Mouse (Mus musculus) heart, embryonic 14.5 days (tissue): ENCODE results near the gene Grm3. TPM values are rescaled to one million over a fixed set of nuclear protein-coding genes. Genes with fewer than 3 reads are reported as not detected.

Experiments
- ATAC-seq: fragments of 200-750 bp; cut with Nextera tagmentation; 2 replicates; pipeline ENCODE4 v1.8.0; 2017; ENCODE audit warnings: low read depth, moderate TSS enrichment; ENCODE audit not compliant: insufficient number of reproducible peaks, insufficient read depth, low FRiP score
- H3K27ac ChIP-seq, 2 experiments: fragments of 200-500 bp in 1 of 2; fragments of 300-500 bp in 1 of 2; sonication (generic) in 1 of 2; replicated peaks in 1 of 2; 2 replicates each; pipeline ENCODE4 v1.5.1; 2012 to 2014; ENCODE audit warnings: low read depth in 2 of 2, low read length in 2 of 2, control low read depth in 1 of 2, mild to moderate bottlenecking in 1 of 2, mixed read lengths in 1 of 2; ENCODE audit not compliant: control insufficient read depth in 1 of 2, insufficient read depth in 1 of 2
- H3K27me3 ChIP-seq: fragments of 300-500 bp; sonication (generic); 2 replicates; pipeline ENCODE4 v1.6.1; 2014; ENCODE audit warnings: mild to moderate bottlenecking, low read length, control low read depth; ENCODE audit not compliant: control insufficient read depth, insufficient read depth
- H3K36me3 ChIP-seq: fragments of 300-500 bp; sonication (generic); 2 replicates; pipeline ENCODE4 v1.6.1; 2014; ENCODE audit warnings: mild to moderate bottlenecking, control low read depth, low read length, mixed read lengths; ENCODE audit not compliant: control insufficient read depth, insufficient read depth
- H3K4me1 ChIP-seq, 2 experiments: fragments of 200-500 bp in 1 of 2; fragments of 300-500 bp in 1 of 2; sonication (generic) in 1 of 2; 2 replicates each; pipeline ENCODE4 v1.6.1; 2012 to 2014; ENCODE audit warnings: low read length in 2 of 2, control low read depth in 1 of 2, mixed read lengths in 1 of 2; ENCODE audit not compliant: control insufficient read depth in 2 of 2, insufficient read depth in 2 of 2
- H3K4me2 ChIP-seq: fragments of 300-500 bp; sonication (generic); 2 replicates; pipeline ENCODE4 v1.6.1; 2014; ENCODE audit warnings: mild to moderate bottlenecking, low read length
- H3K4me3 ChIP-seq, 2 experiments: fragments of 200-500 bp in 1 of 2; fragments of 300-500 bp in 1 of 2; sonication (generic) in 1 of 2; 2 replicates each; pipeline ENCODE4 v1.5.1; 2012 to 2014; ENCODE audit warnings: low read length in 2 of 2, mild to moderate bottlenecking in 2 of 2, control low read depth in 1 of 2, low read depth in 1 of 2, moderate library complexity in 1 of 2; ENCODE audit not compliant: control insufficient read depth in 1 of 2, insufficient read depth in 1 of 2
- H3K9ac ChIP-seq: fragments of 300-500 bp; sonication (generic); 2 replicates; pipeline ENCODE4 v1.6.1; 2014; ENCODE audit warnings: mild to moderate bottlenecking, low read length
- H3K9me3 ChIP-seq: fragments of 300-500 bp; sonication (generic); 2 replicates; pipeline ENCODE4 v1.6.1; 2016; ENCODE audit warnings: low read length, control low read depth; ENCODE audit not compliant: control insufficient read depth
- WGBS: fragments of 180-500 bp; shearing (Covaris S2); extraction: QIAGEN DNeasy Blood & Tissue Kit; methylation state at CpG from one replicate; pipeline ENCODE4 v1.1.7; 2014; 5-methylcytosine and 5-hydroxymethylcytosine counted together
- polyA plus RNA-seq: library from polyadenylated mRNA; unstranded; fragments of >200 nt; fragmentation: Nextera tagmentation; extraction: Ambion mirVana; gene quantifications from 2 replicates; pipeline ENCODE4 v1.2.1, GENCODE M21; 2014

Gene Grm3
- polyA plus RNA-seq, 1 experiment from 2014 or later = 0.39 TPM

- H3K4me2 ChIP-seq = no peak overlapping the region
These were observed 102.5 kb downstream of the Grm3 start for GRCm38 (mm10) chr5:9622264-9623094.

GRCm38 (mm10) chr5:9621417-9622067, 103.4 kb downstream of the Grm3 start:
- H3K4me1 ChIP-seq = no peaks in the 10 kb centered on the region
- H3K36me3 ChIP-seq = no peaks in the 10 kb centered on the region
- H3K27me3 ChIP-seq = no peaks in the 10 kb centered on the region
- 92% methylated on average over 3 of the region's 3 CpGs for WGBS
- no peak overlapping the region for H3K4me2 ChIP-seq
- no peak overlapping the region for H3K4me3 ChIP-seq
- no peak overlapping the region for H3K9ac ChIP-seq
- no peaks in the 10 kb centered on the region for H3K9me3 ChIP-seq
- H3K27ac ChIP-seq = no peak overlapping the region
- no peak for ATAC-seq

More at GRCm38 (mm10) chr5:9622264-9623094, 102.5 kb downstream of the Grm3 start:
- Histone ChIP-seq H3K9ac (no peak overlapping the region), H3K27ac (no peak overlapping the region), H3K36me3 (no peaks in the 10 kb centered on the region), H3K9me3 (no peaks in the 10 kb centered on the region), H3K4me3 (no peak overlapping the region), H3K27me3 (no peaks in the 10 kb centered on the region), H3K4me1 (no peaks in the 10 kb centered on the region; a peak in 1 of 4 replicates)
- 64% methylated on average over 4 of the region's 4 CpGs for WGBS
- ATAC-seq = no peak

GRCm38 (mm10) chr5:9579021-9579420, 145.9 kb downstream of the Grm3 start:
- H3K27me3 ChIP-seq = no peaks in the 10 kb centered on the region
- no peak overlapping the region for H3K4me3 ChIP-seq
- no peaks in the 10 kb centered on the region for H3K36me3 ChIP-seq
- H3K4me2 ChIP-seq = no peak overlapping the region
- 67% methylated on average over 2 of the region's 2 CpGs for WGBS
- no peak for ATAC-seq
- no peak overlapping the region for H3K27ac ChIP-seq
- no peaks in the 10 kb centered on the region for H3K9me3 ChIP-seq
- H3K9ac ChIP-seq = no peak overlapping the region
- H3K4me1 ChIP-seq = no peaks in the 10 kb centered on the region

GRCm38 (mm10) chr5:9578571-9578970, 146.4 kb downstream of the Grm3 start:
- Histone ChIP-seq H3K4me2 (no peak overlapping the region), H3K4me1 (no peaks in the 10 kb centered on the region), H3K27ac (no peak overlapping the region), H3K27me3 (no peaks in the 10 kb centered on the region), H3K9me3 (no peaks in the 10 kb centered on the region), H3K36me3 (no peaks in the 10 kb centered on the region), H3K4me3 (no peak overlapping the region), H3K9ac (no peak overlapping the region)
- WGBS = 76% methylated on average over 2 of the region's 2 CpGs
- ATAC-seq = no peak

GRCm38 (mm10) chr5:9570946-9571345, 154.0 kb downstream of the Grm3 start:
- Histone ChIP-seq H3K36me3 (no peaks in the 10 kb centered on the region), H3K27me3 (no peaks in the 10 kb centered on the region), H3K4me2 (no peak overlapping the region), H3K4me1 (no peaks in the 10 kb centered on the region), H3K27ac (no peak overlapping the region), H3K9me3 (no peaks in the 10 kb centered on the region), H3K4me3 (no peak overlapping the region), H3K9ac (no peak overlapping the region)
- no peak for ATAC-seq
- 88% methylated on average over 6 of the region's 6 CpGs for WGBS

- Histone ChIP-seq H3K4me3 (no peak overlapping the region), H3K9me3 (no peaks in the 10 kb centered on the region), H3K4me1 (no peaks in the 10 kb centered on the region), H3K4me2 (no peak overlapping the region), H3K36me3 (no peaks in the 10 kb centered on the region), H3K27ac (no peak overlapping the region), H3K27me3 (no peaks in the 10 kb centered on the region), H3K9ac (no peak overlapping the region)
- WGBS = 63% methylated on average over 3 of the region's 3 CpGs
- no peak for ATAC-seq
These were observed 167.3 kb downstream of the Grm3 start for GRCm38 (mm10) chr5:9557706-9558105.

- ATAC-seq = no peak
These were observed 184.0 kb downstream of the Grm3 start for GRCm38 (mm10) chr5:9540822-9541557.

More at GRCm38 (mm10) chr5:9540822-9541557, 184.0 kb downstream of the Grm3 start:
- no peak overlapping the region for H3K27ac ChIP-seq
- no peak overlapping the region for H3K9ac ChIP-seq
- 35% methylated on average over 8 of the region's 8 CpGs for WGBS
- H3K36me3 ChIP-seq = no peaks in the 10 kb centered on the region
- no peaks in the 10 kb centered on the region for H3K4me1 ChIP-seq
- no peak overlapping the region for H3K4me2 ChIP-seq
- no peaks in the 10 kb centered on the region for H3K9me3 ChIP-seq
- no peak overlapping the region for H3K4me3 ChIP-seq
- no peaks in the 10 kb centered on the region for H3K27me3 ChIP-seq
